Mouse (Mus musculus) brain, embryonic 18.5 days (tissue): ENCODE measurements around the gene Rcsd1.

Experiments
- DNase-seq: peaks from one replicate; pipeline ENCODE4 v3.0.0-alpha.2; 2012; ENCODE audit warnings: low read depth, low spot score

The Rcsd1 gene

GRCm38 (mm10) chr1:165629975-165630374 lies 79.6 kb downstream of the Rcsd1 start:
- DNase-seq, result no peak

GRCm38 (mm10) chr1:165628603-165629002 lies 81.0 kb downstream of the Rcsd1 start:
- DNase-seq, result no peak

GRCm38 (mm10) chr1:165625896-165626295 lies 83.7 kb downstream of the Rcsd1 start:
- DNase-seq, result no peak

GRCm38 (mm10) chr1:165625058-165625457 lies 84.5 kb downstream of the Rcsd1 start:
- no peak for DNase-seq

GRCm38 (mm10) chr1:165618201-165618624 lies 91.3 kb downstream of the Rcsd1 start:
- no peak for DNase-seq

- DNase-seq, result no peak
Observed at GRCm38 (mm10) chr1:165617166-165617891, 92.2 kb downstream of the Rcsd1 start.

- no peak for DNase-seq
Observed at GRCm38 (mm10) chr1:165616652-165617051, 92.9 kb downstream of the Rcsd1 start.

GRCm38 (mm10) chr1:165614793-165615192 lies 94.8 kb downstream of the Rcsd1 start:
- DNase-seq, result no peak

- no peak for DNase-seq
Observed at GRCm38 (mm10) chr1:165613926-165614325, 95.6 kb downstream of the Rcsd1 start.

GRCm38 (mm10) chr1:165612714-165613113 lies 96.8 kb downstream of the Rcsd1 start:
- DNase-seq, result no peak

GRCm38 (mm10) chr1:165610321-165610999 lies 99.1 kb downstream of the Rcsd1 start:
- DNase-seq, result no peak

GRCm38 (mm10) chr1:165609495-165610320 lies 99.8 kb downstream of the Rcsd1 start:
- DNase-seq, result no peak

GRCm38 (mm10) chr1:165608904-165609303 lies 100.7 kb downstream of the Rcsd1 start:
- DNase-seq, result no peak

- no peak for DNase-seq
Observed at GRCm38 (mm10) chr1:165605774-165606173, 103.8 kb downstream of the Rcsd1 start.

- DNase-seq, result no peak
Observed at GRCm38 (mm10) chr1:165605108-165605507, 104.4 kb downstream of the Rcsd1 start.

- no peak for DNase-seq
Observed at GRCm38 (mm10) chr1:165604203-165604602, 105.4 kb downstream of the Rcsd1 start.

- DNase-seq, result no peak
Observed at GRCm38 (mm10) chr1:165603218-165603617, 106.3 kb downstream of the Rcsd1 start.

GRCm38 (mm10) chr1:165601775-165602280 lies 107.7 kb downstream of the Rcsd1 start:
- no peak for DNase-seq
